ENCODE assay signal across 7 mouse cellular contexts in genomic region chr2:114853715-114854530, GRCm38 (mm10).
DNase-seq lines count a peak whose midpoint lies in the region; ATAC-seq and TF ChIP-seq lines count a peak whose summit lies in the region.

No protein-coding gene starts in this region.

- TF ChIP-seq EP300 in stomach, postnatal 0 days (optimal IDR thresholded peaks at IDR 0.05) = no peak

- no peak overlapping the region for H3K4me2 ChIP-seq in intestine, embryonic 16.5 days (ENCODE audit: low read depth, low read length)
- H3K4me2 ChIP-seq in midbrain, embryonic 13.5 days (replicated peaks) = no peak overlapping the region
- H3K4me2 ChIP-seq in stomach, postnatal 0 days (replicated peaks; ENCODE audit: low read depth) = no peak overlapping the region

- WGBS in intestine, embryonic 16.5 days = 42% methylated on average over 13 of the region's 13 CpGs
- WGBS in midbrain, embryonic 13.5 days = 36% methylated on average over 13 of the region's 13 CpGs
- WGBS in stomach, postnatal 0 days = 38% methylated on average over 13 of the region's 13 CpGs

- peak; percentile 62 for DNase-seq in adrenal gland, adult 8-10 months
- DNase-seq in cerebellum, postnatal 36 days = peak; percentile 68 to 77
- peak; percentile 37 for DNase-seq in gastrocnemius, adult 18-20 months (ENCODE audit: low spot score)
- DNase-seq in left cerebral cortex, postnatal 10 days (ENCODE audit: extremely low spot score in 1 of 2, low spot score in 2 of 2) = peak; percentile 74 to 78
- DNase-seq in stomach, postnatal 0 days (ENCODE audit: low spot score) = peak; percentile 75

- H3K4me1 ChIP-seq in intestine, embryonic 16.5 days (ENCODE audit: control insufficient read depth, insufficient read depth, low read length) = no peaks in the 10 kb centered on the region
- 0 out of 2 replicates have a peak, but pooled peaks cover 3% of the 10 kb centered on the region for H3K4me1 ChIP-seq in midbrain, embryonic 13.5 days (replicated peaks)
- H3K4me1 ChIP-seq in stomach, postnatal 0 days (replicated peaks; ENCODE audit: control insufficient read depth, insufficient read depth) = no peaks in the 10 kb centered on the region

- no peaks in the 10 kb centered on the region for H3K36me3 ChIP-seq in intestine, embryonic 16.5 days (ENCODE audit: control insufficient read depth, insufficient read depth, low read length)
- no peaks in the 10 kb centered on the region for H3K36me3 ChIP-seq in midbrain, embryonic 13.5 days
- no peaks in the 10 kb centered on the region for H3K36me3 ChIP-seq in stomach, postnatal 0 days (ENCODE audit: control insufficient read depth, insufficient read depth, low read length)

- intact Hi-C loops in left cerebral cortex, postnatal 10 days (cut with DNase I) = loop anchor here (5.0 to 10.0 kb wide), 5 partner anchors 229 to 1968 kb away; no protein-coding TSS in a partner anchor

- 0 out of 2 replicates have a peak, but pooled peaks have one; percentile 58 for ATAC-seq in intestine, embryonic 16.5 days
- ATAC-seq in midbrain, embryonic 13.5 days = peak; percentile 96
- peak; percentile 56; the same call in 1 of the 2 replicates for ATAC-seq in stomach, postnatal 0 days (ENCODE audit: low FRiP score, low TSS enrichment)

- TF ChIP-seq CTCF in stomach, postnatal 0 days (IDR thresholded peaks at IDR 0.05; ENCODE audit: low read depth) = peak; percentile 92

- no peaks in the 10 kb centered on the region; the same call in 1 of the 2 replicates for H3K27me3 ChIP-seq in intestine, embryonic 16.5 days (replicated peaks; ENCODE audit: control insufficient read depth, insufficient read depth, low read length)
- H3K27me3 ChIP-seq in midbrain, embryonic 13.5 days = no peaks in the 10 kb centered on the region
- no peaks in the 10 kb centered on the region for H3K27me3 ChIP-seq in stomach, postnatal 0 days (ENCODE audit: control insufficient read depth, insufficient read depth, low read length)

- no peak overlapping the region for H3K4me3 ChIP-seq in intestine, embryonic 16.5 days (ENCODE audit: low read length)
- no peak overlapping the region for H3K4me3 ChIP-seq in midbrain, embryonic 13.5 days (replicated peaks)
- no peak overlapping the region for H3K4me3 ChIP-seq in stomach, postnatal 0 days (ENCODE audit: low read depth, low read length)

- H3K9ac ChIP-seq in intestine, embryonic 16.5 days (ENCODE audit: low read depth, low read length) = no peak overlapping the region
- no peak overlapping the region for H3K9ac ChIP-seq in midbrain, embryonic 13.5 days (replicated peaks)
- H3K9ac ChIP-seq in stomach, postnatal 0 days (ENCODE audit: low read length) = no peak overlapping the region

- H3K27ac ChIP-seq in intestine, embryonic 16.5 days (ENCODE audit: low read length) = no peak overlapping the region
- no peak overlapping the region for H3K27ac ChIP-seq in midbrain, embryonic 13.5 days
- H3K27ac ChIP-seq in stomach, postnatal 0 days (replicated peaks) = no peak overlapping the region

- H3K9me3 ChIP-seq in intestine, embryonic 16.5 days (ENCODE audit: control insufficient read depth, low read length) = no peaks in the 10 kb centered on the region
- no peaks in the 10 kb centered on the region for H3K9me3 ChIP-seq in midbrain, embryonic 13.5 days
- H3K9me3 ChIP-seq in stomach, postnatal 0 days (ENCODE audit: control insufficient read depth, low read length) = no peaks in the 10 kb centered on the region
